Mouse (Mus musculus) testis, adult 10 weeks (tissue): ENCODE measurements around the gene Bmp7. TPM values are rescaled to one million over a fixed set of nuclear protein-coding genes. Genes with fewer than 3 reads are reported as not detected.

Source experiments
- polyA plus RNA-seq: library from polyadenylated mRNA; stranded (reverse); fragments of 350-450 nt; fragmentation: Illumina TruSeq; extraction: RNeasy Lipid Tissue Mini Kit (QIAGEN cat#74804); gene quantifications from one replicate; pipeline ENCODE4 v1.2.3, GENCODE M21; 2014; ENCODE audit warnings: low read depth, low replicate concordance

Gene Bmp7
- polyA plus RNA-seq = 0.14 TPM

GRCm38 (mm10) chr2:172940003-172940798 lies at the start of gene Bmp7:
Gene Bmp7, minus strand, starts transcription at chr2:172940321.

GRCm38 (mm10) chr2:172977409-172978130 lies 37.4 kb upstream of the Bmp7 start, which contains the start of gene Spo11:
Gene Spo11, plus strand, starts transcription at chr2:172977700.

Other genes with a start within 250 kb of the Bmp7 start
- gene Spo11, start 37.4 kb upstream of the Bmp7 start, polyA plus RNA-seq = 70.5 TPM
- gene Rae1, start 59.8 kb upstream of the Bmp7 start, polyA plus RNA-seq = 69.6 TPM
- 0.22 TPM for gene Rbm38, start 80.2 kb upstream of the Bmp7 start, polyA plus RNA-seq
- gene Ctcfl, start 179.2 kb upstream of the Bmp7 start, polyA plus RNA-seq = 0.52 TPM
- 0.13 TPM for gene Pck1, start 212.7 kb upstream of the Bmp7 start, polyA plus RNA-seq